Mouse (Mus musculus): ENCODE results near the gene Calm3. TPM values are rescaled to one million over a fixed set of nuclear protein-coding genes. Genes with fewer than 3 reads are reported as not detected.

Calm3 gene
- polyA plus RNA-seq, 1 experiment: 336 TPM

- Histone ChIP-seq H3K27me3 (ENCODE audit: control insufficient read depth, insufficient read depth, insufficient read length) (no peaks in the 10 kb centered on the region), H3ac (ENCODE audit: control insufficient read depth, insufficient read length) (no peak overlapping the region), H3K79me2 (ENCODE audit: control insufficient read depth, insufficient read depth) (peaks cover 5% of the 10 kb centered on the region), H3K36me3 (ENCODE audit: control insufficient read depth, insufficient read depth) (no peaks in the 10 kb centered on the region), H3K4me3 (no peak overlapping the region), H3K4me2 (ENCODE audit: low read depth) (peak overlapping the region; percentile 20)
- TF ChIP-seq MYOD1 (IDR thresholded peaks at IDR 0.05; ENCODE audit: control insufficient read depth in 1 of 3, insufficient read length in 2 of 3, low read depth in 2 of 3): no peak
- TF ChIP-seq REST (IDR thresholded peaks at IDR 0.05; ENCODE audit: insufficient read depth, insufficient read length): no peak
- TF ChIP-seq MAX (IDR thresholded peaks at IDR 0.05; ENCODE audit: low read depth): no peak
- peak; percentile 80 for TF ChIP-seq POLR2AphosphoS2 (IDR thresholded peaks at IDR 0.05; ENCODE audit: insufficient read length, low read depth)
- no peak for TF ChIP-seq TCF3 (IDR thresholded peaks at IDR 0.05; ENCODE audit: insufficient read length, low read depth)
- no peak for TF ChIP-seq CEBPB (IDR thresholded peaks at IDR 0.05; ENCODE audit: insufficient read depth, poor library complexity, severe bottlenecking)
- TF ChIP-seq TCF12 (IDR thresholded peaks at IDR 0.05; ENCODE audit: insufficient read depth, poor library complexity, severe bottlenecking): no peak
These were observed 26.3 kb upstream of the Calm3 start for GRCm38 (mm10) chr7:16949908-16950841.

- peaks cover 5% of the 10 kb centered on the region for H3K79me2 ChIP-seq (ENCODE audit: control insufficient read depth, insufficient read depth)
These were observed 25.1 kb upstream of the Calm3 start for GRCm38 (mm10) chr7:16948923-16949458.

GRCm38 (mm10) chr7:16947959-16948361 lies 24.0 kb upstream of the Calm3 start:
- TF ChIP-seq REST (IDR thresholded peaks at IDR 0.05; ENCODE audit: insufficient read depth, insufficient read length) (no peak), TCF3 (IDR thresholded peaks at IDR 0.05; ENCODE audit: insufficient read length, low read depth) (peak; percentile 71), SRF (IDR thresholded peaks at IDR 0.05; ENCODE audit: control insufficient read depth, insufficient read length, low read depth) (peak; percentile 88), TCF12 (IDR thresholded peaks at IDR 0.05; ENCODE audit: insufficient read depth, poor library complexity, severe bottlenecking) (peak; percentile 86), CEBPB (IDR thresholded peaks at IDR 0.05; ENCODE audit: insufficient read depth, poor library complexity, severe bottlenecking) (no peak), MYOG (IDR thresholded peaks at IDR 0.05; ENCODE audit: control insufficient read depth in 1 of 3, insufficient read depth in 1 of 3, insufficient read length in 2 of 3, low read depth in 2 of 3) (peak; percentile 89 to 95 (median 91)), MYOD1 (IDR thresholded peaks at IDR 0.05; ENCODE audit: control insufficient read depth in 1 of 3, insufficient read length in 2 of 3, low read depth in 2 of 3) (peak; percentile 84 to 97 (median 84)), POLR2A (IDR thresholded peaks at IDR 0.05; ENCODE audit: insufficient read length, low read depth) (peak; percentile 32), POLR2AphosphoS2 (IDR thresholded peaks at IDR 0.05; ENCODE audit: insufficient read length, low read depth) (peak; percentile 45)
- Histone ChIP-seq H3ac (ENCODE audit: control insufficient read depth, insufficient read length) (peak overlapping the region; percentile 25), H3K4me2 (ENCODE audit: low read depth) (peak overlapping the region; percentile 84), H3K4me3 (peak overlapping the region; percentile 20), H3K36me3 (ENCODE audit: control insufficient read depth, insufficient read depth) (no peaks in the 10 kb centered on the region), H3K27me3 (ENCODE audit: control insufficient read depth, insufficient read depth, insufficient read length) (no peaks in the 10 kb centered on the region), H3K79me2 (ENCODE audit: control insufficient read depth, insufficient read depth) (peaks cover 5% of the 10 kb centered on the region)

More at GRCm38 (mm10) chr7:16948923-16949458, 25.1 kb upstream of the Calm3 start:
- Histone ChIP-seq H3K36me3 (ENCODE audit: control insufficient read depth, insufficient read depth) (no peaks in the 10 kb centered on the region), H3K27me3 (ENCODE audit: control insufficient read depth, insufficient read depth, insufficient read length) (no peaks in the 10 kb centered on the region), H3K4me3 (peak overlapping the region; percentile 20), H3ac (ENCODE audit: control insufficient read depth, insufficient read length) (no peak overlapping the region), H3K4me2 (ENCODE audit: low read depth) (peak overlapping the region; percentile 84)
- peak in 1 of 3 experiments; percentile 50 for TF ChIP-seq MYOG (IDR thresholded peaks at IDR 0.05; ENCODE audit: control insufficient read depth in 1 of 3, insufficient read depth in 1 of 3, insufficient read length in 2 of 3, low read depth in 2 of 3)
- TF ChIP-seq POLR2A (IDR thresholded peaks at IDR 0.05; ENCODE audit: insufficient read length, low read depth): no peak
- TF ChIP-seq MYOD1 (IDR thresholded peaks at IDR 0.05; ENCODE audit: control insufficient read depth in 1 of 3, insufficient read length in 2 of 3, low read depth in 2 of 3): peak in 2 of 3 experiments; percentile 63 to 86

- peaks cover 5% of the 10 kb centered on the region for H3K79me2 ChIP-seq (ENCODE audit: control insufficient read depth, insufficient read depth)
- peak overlapping the region; percentile 25 for H3ac ChIP-seq (ENCODE audit: control insufficient read depth, insufficient read length)
- H3K4me2 ChIP-seq (ENCODE audit: low read depth): peak overlapping the region; percentile 84
- H3K27me3 ChIP-seq (ENCODE audit: control insufficient read depth, insufficient read depth, insufficient read length): no peaks in the 10 kb centered on the region
- peak; percentile 53 for TF ChIP-seq POLR2AphosphoS2 (IDR thresholded peaks at IDR 0.05; ENCODE audit: insufficient read length, low read depth)
- TF ChIP-seq POLR2A (IDR thresholded peaks at IDR 0.05; ENCODE audit: insufficient read length, low read depth): peak; percentile 59
- TF ChIP-seq MYOG (IDR thresholded peaks at IDR 0.05; ENCODE audit: control insufficient read depth in 1 of 3, insufficient read depth in 1 of 3, insufficient read length in 2 of 3, low read depth in 2 of 3): no peak
- H3K36me3 ChIP-seq (ENCODE audit: control insufficient read depth, insufficient read depth): no peaks in the 10 kb centered on the region
- H3K4me3 ChIP-seq: peak overlapping the region; percentile 20
These were observed 23.5 kb upstream of the Calm3 start for GRCm38 (mm10) chr7:16947349-16947895.
